Mouse (Mus musculus) midbrain, embryonic 10.5 days (tissue): ENCODE data around the gene Ncaph2. TPM values are rescaled to one million over a fixed set of nuclear protein-coding genes. Genes with fewer than 3 reads are reported as not detected.

Experiments
- DNase-seq: peaks from one replicate; pipeline ENCODE4 v3.0.0-alpha.2; 2017; ENCODE audit warnings: low spot score
- H3K27ac ChIP-seq: fragments of 300-500 bp; sonication (generic); replicated peaks from 2 replicates; pipeline ENCODE4 v1.5.1; 2016; ENCODE audit warnings: mild to moderate bottlenecking
- H3K27me3 ChIP-seq: fragments of 300-500 bp; sonication (generic); 2 replicates; pipeline ENCODE4 v1.6.1; 2016; ENCODE audit warnings: low read depth, mild to moderate bottlenecking; ENCODE audit not compliant: poor library complexity, severe bottlenecking
- H3K36me3 ChIP-seq: fragments of 300-500 bp; sonication (generic); 2 replicates; pipeline ENCODE4 v1.6.1; 2016; ENCODE audit warnings: mild to moderate bottlenecking, moderate library complexity
- H3K4me1 ChIP-seq: fragments of 300-500 bp; sonication (generic); 2 replicates; pipeline ENCODE4 v1.6.1; 2016
- H3K4me3 ChIP-seq: fragments of 300-500 bp; sonication (generic); 2 replicates; pipeline ENCODE4 v1.5.1; 2016; ENCODE audit warnings: mild to moderate bottlenecking, moderate library complexity
- H3K9me3 ChIP-seq: fragments of 300-500 bp; sonication (generic); replicated peaks from 2 replicates; pipeline ENCODE4 v1.6.1; 2016; ENCODE audit warnings: mild to moderate bottlenecking
- WGBS: fragments of 180-500 bp; shearing (Covaris S2); methylation state at CpG from one replicate; pipeline ENCODE4 v1.1.7; 2016; 5-methylcytosine and 5-hydroxymethylcytosine counted together
- polyA plus RNA-seq: library from polyadenylated mRNA; unstranded; fragments of >200 nt; fragmentation: Nextera tagmentation; extraction: Ambion mirVana; gene quantifications from 2 replicates; pipeline ENCODE4 v1.2.1, GENCODE M21; 2016

The Ncaph2 gene
- 191 and 197 TPM in 2 replicates for polyA plus RNA-seq

DNA sequence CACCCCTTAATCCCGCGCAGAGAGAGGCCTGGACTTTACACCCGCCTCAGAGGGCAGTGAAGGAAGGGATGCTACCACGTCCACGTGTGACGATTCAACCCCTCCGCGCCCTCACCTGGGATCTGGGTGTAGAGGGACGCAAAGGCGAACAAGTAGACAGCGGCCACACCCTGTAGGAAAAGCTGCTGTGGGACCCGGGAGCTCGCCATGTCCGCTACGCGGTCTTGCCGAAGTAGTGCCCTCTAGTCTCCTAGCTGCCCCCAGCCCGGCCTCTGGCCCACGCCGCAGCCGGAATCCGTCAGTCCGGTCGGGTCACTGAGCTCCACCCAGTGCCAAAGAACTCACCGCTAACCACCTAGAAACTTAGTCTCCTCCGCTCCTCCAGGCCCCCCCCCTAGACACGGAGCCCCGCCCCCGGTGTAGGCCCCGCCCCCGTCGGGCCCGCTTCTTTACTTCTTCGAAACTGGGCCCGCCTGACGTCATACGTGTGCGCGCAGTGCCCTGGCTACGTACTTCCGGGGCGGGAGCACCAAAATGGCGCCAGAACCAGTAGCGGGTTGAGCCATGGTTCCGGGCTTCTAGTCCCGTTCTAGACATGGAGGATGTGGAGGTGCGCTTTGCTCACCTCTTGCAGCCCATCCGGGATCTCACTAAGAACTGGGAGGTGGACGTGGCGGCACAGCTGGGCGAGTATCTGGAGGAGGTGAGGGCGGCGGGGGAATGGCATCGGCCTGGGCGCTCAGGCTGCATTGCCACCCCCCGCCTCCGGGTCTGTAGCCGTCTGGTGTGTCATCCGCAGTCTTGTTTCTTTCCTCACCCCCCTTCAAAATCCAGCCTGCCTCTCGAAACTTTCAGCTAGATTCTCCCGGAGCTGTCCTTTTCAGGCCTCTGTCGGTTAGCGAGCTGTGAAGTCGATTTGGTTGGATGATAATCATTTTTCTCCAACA, at the start of gene Ncaph2, which contains the start of gene Lmf2:
Gene Ncaph2 (plus strand): TSS at position 479 of the 947 bp plus-strand sequence.
Gene Lmf2 (minus strand): TSS at position 419 of the 947 bp plus-strand sequence.
- H3K4me1 ChIP-seq = peaks cover 26% of the 10 kb centered on the region
- DNase-seq = peak; percentile 98
- H3K27ac ChIP-seq = peak within 1 kb of the TSS; percentile 94
- H3K9me3 ChIP-seq = no peaks in the 10 kb centered on the region
- H3K36me3 ChIP-seq = peaks cover 68% of the 10 kb centered on the region
- no peaks in the 10 kb centered on the region for H3K27me3 ChIP-seq
- H3K4me3 ChIP-seq = peak within 1 kb of the TSS; percentile 88
- WGBS = under 1% methylated on average over 64 of the region's 64 CpGs

GRCm38 (mm10) chr15:89305966-89306365, 49.6 kb upstream of the Ncaph2 start:
- no peak overlapping the region for H3K4me3 ChIP-seq
- H3K36me3 ChIP-seq = peaks cover 71% of the 10 kb centered on the region
- no peaks in the 10 kb centered on the region for H3K27me3 ChIP-seq
- WGBS = 60% methylated on average over 1 of the region's 1 CpGs
- H3K27ac ChIP-seq = no peak overlapping the region
- no peaks in the 10 kb centered on the region for H3K9me3 ChIP-seq
- DNase-seq = no peak
- H3K4me1 ChIP-seq = peaks cover 5% of the 10 kb centered on the region; the same call in 1 of the 2 replicates

DNA sequence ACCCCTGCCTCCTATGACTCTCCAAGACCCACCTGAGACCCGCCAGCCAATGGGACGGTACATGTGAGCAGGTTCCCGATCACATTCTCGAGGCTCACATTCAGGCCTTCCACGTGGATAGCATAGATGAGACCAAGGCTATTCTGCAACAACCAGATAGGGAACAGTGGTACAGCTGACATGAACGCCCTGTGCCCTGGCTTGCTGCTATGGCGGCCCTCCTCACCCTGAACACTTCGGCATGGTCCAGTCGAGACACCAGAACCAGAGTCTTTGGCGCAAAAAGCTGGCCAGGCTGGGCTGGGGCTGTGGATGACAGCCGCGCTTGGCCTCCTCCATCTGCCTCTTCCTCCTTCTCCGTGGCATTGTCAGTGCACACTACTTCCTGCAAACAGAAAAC, 48.1 kb upstream of the Ncaph2 start:
- Histone ChIP-seq H3K4me1 (peaks cover 7% of the 10 kb centered on the region; the same call in 1 of the 2 replicates), H3K27ac (no peak overlapping the region), H3K27me3 (no peaks in the 10 kb centered on the region), H3K4me3 (no peak overlapping the region), H3K9me3 (no peaks in the 10 kb centered on the region), H3K36me3 (peaks cover 56% of the 10 kb centered on the region)
- no peak for DNase-seq
- WGBS = 94% methylated on average over 13 of the region's 13 CpGs

GRCm38 (mm10) chr15:89308406-89309139, 46.9 kb upstream of the Ncaph2 start:
- 91% methylated on average over 7 of the region's 7 CpGs for WGBS
- no peaks in the 10 kb centered on the region for H3K9me3 ChIP-seq
- DNase-seq = no peak

DNA sequence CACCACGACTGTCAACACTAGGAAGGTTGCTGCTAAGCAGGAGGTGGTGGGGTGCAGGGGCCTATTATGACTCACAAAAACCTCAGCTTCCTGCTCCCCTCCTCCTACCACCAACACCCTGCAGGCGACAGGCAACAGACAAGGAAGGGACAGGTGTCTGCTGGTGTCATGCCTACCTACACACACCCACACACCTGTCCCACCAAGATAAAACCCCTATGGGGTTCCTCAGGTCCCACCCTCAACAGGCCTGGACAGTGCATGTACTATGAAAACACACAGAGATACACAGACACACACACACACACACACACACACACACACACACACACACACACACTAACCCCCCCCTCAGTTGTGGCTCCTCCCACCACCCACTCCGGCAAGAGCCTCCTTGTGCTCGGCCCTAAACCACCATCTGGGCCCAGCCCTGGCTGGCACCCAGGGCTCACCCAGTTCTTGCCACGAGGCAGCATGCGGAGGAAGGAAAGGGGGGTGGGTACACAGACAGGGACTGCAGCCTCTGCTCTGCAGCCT, 45.5 kb upstream of the Ncaph2 start:
- DNase-seq = no peak

More at GRCm38 (mm10) chr15:89308406-89309139, 46.9 kb upstream of the Ncaph2 start:
- no peak overlapping the region for H3K27ac ChIP-seq
- no peaks in the 10 kb centered on the region for H3K27me3 ChIP-seq
- H3K4me1 ChIP-seq = peaks cover 19% of the 10 kb centered on the region
- peaks cover 44% of the 10 kb centered on the region for H3K36me3 ChIP-seq
- no peak overlapping the region for H3K4me3 ChIP-seq

GRCm38 (mm10) chr15:89313359-89313758, 42.2 kb upstream of the Ncaph2 start:
- Histone ChIP-seq H3K36me3 (no peaks in the 10 kb centered on the region), H3K27me3 (no peaks in the 10 kb centered on the region), H3K9me3 (no peaks in the 10 kb centered on the region), H3K27ac (no peak overlapping the region), H3K4me3 (peak overlapping the region; percentile 96), H3K4me1 (peaks cover 36% of the 10 kb centered on the region)
- WGBS = 87% methylated on average over 4 of the region's 4 CpGs
- no peak for DNase-seq

More for the DNA sequence above, 45.5 kb upstream of the Ncaph2 start:
- Histone ChIP-seq H3K4me3 (no peak overlapping the region), H3K9me3 (no peaks in the 10 kb centered on the region), H3K27ac (peak overlapping the region; percentile 53; the same call in 1 of the 2 replicates), H3K4me1 (peaks cover 29% of the 10 kb centered on the region), H3K27me3 (no peaks in the 10 kb centered on the region), H3K36me3 (peaks cover 30% of the 10 kb centered on the region)
- WGBS = 82% methylated on average over 6 of the region's 6 CpGs

DNA sequence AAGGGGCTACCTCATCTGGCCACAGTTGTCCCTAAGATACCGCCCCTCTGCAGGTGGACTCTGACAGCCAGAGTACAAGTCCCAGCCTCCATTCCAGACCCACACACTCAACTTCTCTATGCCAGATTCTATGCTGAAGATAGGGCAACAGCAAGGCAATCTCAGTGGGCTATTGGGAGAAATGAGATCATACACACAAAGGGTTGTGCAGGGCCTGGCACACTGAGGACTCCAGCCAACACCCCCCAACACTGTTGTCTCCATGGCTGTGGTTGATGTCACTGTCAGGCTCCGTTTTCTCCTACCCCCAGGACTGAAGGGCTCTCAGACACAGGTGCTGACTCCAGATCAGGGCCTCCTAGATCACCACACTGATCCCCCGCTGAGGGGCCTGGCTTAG, 41.4 kb upstream of the Ncaph2 start:
- Histone ChIP-seq H3K27me3 (no peaks in the 10 kb centered on the region), H3K9me3 (no peaks in the 10 kb centered on the region), H3K4me1 (peaks cover 36% of the 10 kb centered on the region), H3K36me3 (no peaks in the 10 kb centered on the region), H3K4me3 (peak overlapping the region; percentile 96), H3K27ac (peak overlapping the region; percentile 92)
- no peak for DNase-seq
- 28% methylated on average over 3 of the region's 3 CpGs for WGBS

GRCm38 (mm10) chr15:89314511-89315189, 40.9 kb upstream of the Ncaph2 start:
- H3K4me3 ChIP-seq = peak overlapping the region; percentile 96
- no peaks in the 10 kb centered on the region for H3K27me3 ChIP-seq
- under 1% methylated on average over 57 of the region's 58 CpGs for WGBS
- H3K9me3 ChIP-seq = no peaks in the 10 kb centered on the region
- H3K36me3 ChIP-seq = no peaks in the 10 kb centered on the region
- peak overlapping the region; percentile 92 for H3K27ac ChIP-seq
- H3K4me1 ChIP-seq = peaks cover 36% of the 10 kb centered on the region
- peak; percentile 42 for DNase-seq

- peaks cover 33% of the 10 kb centered on the region for H3K4me1 ChIP-seq
- H3K4me3 ChIP-seq = peak within 1 kb of the TSS; percentile 96
- H3K36me3 ChIP-seq = no peaks in the 10 kb centered on the region
- H3K27me3 ChIP-seq = no peaks in the 10 kb centered on the region
- WGBS = under 1% methylated on average over 37 of the region's 37 CpGs
- H3K27ac ChIP-seq = peak within 1 kb of the TSS; percentile 92
- H3K9me3 ChIP-seq = no peaks in the 10 kb centered on the region
- DNase-seq = peak; percentile 98
Measured at GRCm38 (mm10) chr15:89315190-89315731, 40.3 kb upstream of the Ncaph2 start, which contains the start of gene Sbf1. Gene Sbf1 (minus strand): TSS chr15:89315311.

- 61% methylated on average over 11 of the region's 11 CpGs for WGBS
- Histone ChIP-seq H3K27me3 (no peaks in the 10 kb centered on the region), H3K4me1 (peaks cover 31% of the 10 kb centered on the region), H3K9me3 (no peaks in the 10 kb centered on the region), H3K36me3 (no peaks in the 10 kb centered on the region), H3K27ac (peak overlapping the region; percentile 92; the same call in 1 of the 2 replicates), H3K4me3 (peak overlapping the region; percentile 96)
- no peak for DNase-seq
Measured at GRCm38 (mm10) chr15:89316146-89316545, 39.4 kb upstream of the Ncaph2 start.

GRCm38 (mm10) chr15:89321264-89321663, 34.3 kb upstream of the Ncaph2 start:
- Histone ChIP-seq H3K9me3 (no peaks in the 10 kb centered on the region), H3K36me3 (no peaks in the 10 kb centered on the region), H3K27ac (no peak overlapping the region), H3K27me3 (peaks cover 26% of the 10 kb centered on the region), H3K4me3 (no peak overlapping the region), H3K4me1 (peaks cover 11% of the 10 kb centered on the region)
- no peak for DNase-seq
- 81% methylated on average over 8 of the region's 8 CpGs for WGBS
